Mouse (Mus musculus) spleen, postnatal 4 days (tissue): Measurements from ENCODE around the gene Slc47a1.
"Not testable (repeated sequence)": the region's sequence is repeated elsewhere in the genome, so short reads cannot be mapped to it uniquely, and the experiment has no call there.

ENCODE experiments used
- DNase-seq, 2 experiments: peaks; one replicate each; pipeline ENCODE4 v3.0.0; 2022; ENCODE audit warnings: low spot score in 2 of 2

The Slc47a1 gene

GRCm38 (mm10) chr11:61319233-61319922 lies 58.8 kb downstream of the Slc47a1 start:
- no peak for DNase-seq

GRCm38 (mm10) chr11:61316864-61317263 lies 61.3 kb downstream of the Slc47a1 start:
- no peak for DNase-seq

GRCm38 (mm10) chr11:61310321-61310720 lies 67.8 kb downstream of the Slc47a1 start:
- no peak for DNase-seq

- no peak for DNase-seq
These were observed 68.3 kb downstream of the Slc47a1 start for GRCm38 (mm10) chr11:61309831-61310230.

GRCm38 (mm10) chr11:61307795-61308194 lies 70.3 kb downstream of the Slc47a1 start:
- DNase-seq = peak in 1 of 2 experiments; percentile 31

- peak; percentile 62 to 83 for DNase-seq
These were observed 72.8 kb downstream of the Slc47a1 start for GRCm38 (mm10) chr11:61305377-61305776.

GRCm38 (mm10) chr11:61304535-61304934 lies 73.6 kb downstream of the Slc47a1 start:
- not testable (repeated sequence) for DNase-seq

GRCm38 (mm10) chr11:61300716-61301392 lies 77.3 kb downstream of the Slc47a1 start:
- DNase-seq = no peak

- DNase-seq = no peak
These were observed 77.9 kb downstream of the Slc47a1 start for GRCm38 (mm10) chr11:61300205-61300604.

GRCm38 (mm10) chr11:61297901-61298300 lies 80.2 kb downstream of the Slc47a1 start:
- no peak for DNase-seq

GRCm38 (mm10) chr11:61297326-61297725 lies 80.8 kb downstream of the Slc47a1 start:
- no peak for DNase-seq

- DNase-seq = no peak
These were observed 81.6 kb downstream of the Slc47a1 start for GRCm38 (mm10) chr11:61296556-61296955.

- no peak for DNase-seq
These were observed 82.6 kb downstream of the Slc47a1 start for GRCm38 (mm10) chr11:61295556-61295955.

GRCm38 (mm10) chr11:61294431-61294830 lies 83.7 kb downstream of the Slc47a1 start:
- DNase-seq = no peak
